Mouse (Mus musculus) kidney, embryonic 16.5 days (tissue): Measurements from ENCODE around the gene B3glct. TPM values are rescaled to one million over a fixed set of nuclear protein-coding genes. Genes with fewer than 3 reads are reported as not detected.

Experiments
- ATAC-seq: fragments of 200-750 bp; cut with Nextera tagmentation; 2 replicates; pipeline ENCODE4 v1.8.0; 2017; ENCODE audit warnings: moderate TSS enrichment; ENCODE audit not compliant: low FRiP score, low TSS enrichment
- H3K27ac ChIP-seq: fragments of 300-500 bp; sonication (generic); 2 replicates; pipeline ENCODE4 v1.5.1; 2014; ENCODE audit warnings: low read length
- H3K27me3 ChIP-seq: fragments of 300-500 bp; sonication (generic); 2 replicates; pipeline ENCODE4 v1.6.1; 2014; ENCODE audit warnings: low read length, control low read depth, mixed read lengths; ENCODE audit not compliant: insufficient read depth
- H3K36me3 ChIP-seq: fragments of 300-500 bp; sonication (generic); 2 replicates; pipeline ENCODE4 v1.6.1; 2014; ENCODE audit warnings: low read length, control low read depth, mixed read lengths; ENCODE audit not compliant: insufficient read depth
- H3K4me1 ChIP-seq: fragments of 300-500 bp; sonication (generic); 2 replicates; pipeline ENCODE4 v1.6.1; 2014; ENCODE audit warnings: low read length, control low read depth, mixed read lengths; ENCODE audit not compliant: insufficient read depth
- H3K4me2 ChIP-seq: fragments of 300-500 bp; sonication (generic); replicated peaks from 2 replicates; pipeline ENCODE4 v1.6.1; 2014; ENCODE audit warnings: low read depth, low read length
- H3K4me3 ChIP-seq: fragments of 300-500 bp; sonication (generic); 2 replicates; pipeline ENCODE4 v1.5.1; 2014; ENCODE audit warnings: mild to moderate bottlenecking, low read length
- H3K9ac ChIP-seq: fragments of 300-500 bp; sonication (generic); replicated peaks from 2 replicates; pipeline ENCODE4 v1.6.1; 2014; ENCODE audit warnings: low read length
- H3K9me3 ChIP-seq: fragments of 300-500 bp; sonication (generic); 2 replicates; pipeline ENCODE4 v1.6.1; 2016; ENCODE audit warnings: low read length, control low read depth
- WGBS: fragments of 180-500 bp; shearing (Covaris S2); extraction: QIAGEN DNeasy Blood & Tissue Kit; methylation state at CpG from one replicate; pipeline ENCODE4 v1.1.7; 2014; 5-methylcytosine and 5-hydroxymethylcytosine counted together
- polyA plus RNA-seq: library from polyadenylated mRNA; unstranded; fragments of >200 nt; fragmentation: Nextera tagmentation; extraction: Ambion mirVana; gene quantifications from 2 replicates; pipeline ENCODE4 v1.2.1, GENCODE M21; 2015

Gene B3glct
- polyA plus RNA-seq, 1 experiment from 2014 or later = 17.4 TPM

DNA sequence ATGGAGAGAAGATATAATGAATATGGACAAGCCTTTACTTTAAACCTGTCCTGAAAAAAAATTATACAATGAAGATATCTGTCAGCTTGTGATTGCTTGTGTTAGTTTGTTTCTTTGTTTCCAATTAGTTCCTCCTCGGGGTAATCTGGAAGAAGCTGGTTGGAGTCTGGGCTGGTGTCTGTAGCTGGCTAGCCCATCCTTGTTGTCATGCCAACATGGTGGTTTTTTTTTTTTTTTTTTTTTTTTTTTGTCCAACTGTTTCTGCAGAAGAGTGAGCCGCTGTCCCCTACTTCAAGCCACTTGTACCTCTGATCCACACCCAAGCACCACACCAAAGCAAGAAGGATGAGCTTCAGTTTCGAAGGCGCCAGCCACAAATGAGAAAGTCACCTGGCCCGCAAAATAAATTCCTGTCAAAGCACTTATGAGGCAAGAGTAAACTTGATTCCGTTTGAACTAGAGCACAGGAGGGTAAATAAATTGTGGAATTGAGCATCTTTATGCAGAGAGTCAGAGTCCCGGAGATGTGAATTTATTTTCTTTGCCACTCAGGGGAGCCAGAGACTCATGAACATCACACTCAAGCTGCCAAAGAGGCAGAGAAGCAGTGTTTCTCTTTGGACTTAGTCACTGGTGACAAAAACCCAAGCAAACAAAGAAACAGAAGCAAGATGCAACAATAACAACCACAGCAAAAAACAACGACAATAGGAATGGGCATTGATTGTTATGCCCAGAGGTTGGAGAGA, 30.5 kb upstream of the B3glct start:
- 60% methylated on average over 8 of the region's 8 CpGs for WGBS
- Histone ChIP-seq H3K4me3 (no peak overlapping the region), H3K9ac (no peak overlapping the region), H3K9me3 (no peaks in the 10 kb centered on the region), H3K4me1 (no peaks in the 10 kb centered on the region), H3K36me3 (no peaks in the 10 kb centered on the region), H3K4me2 (no peak overlapping the region), H3K27me3 (no peaks in the 10 kb centered on the region), H3K27ac (no peak overlapping the region)
- no peak for ATAC-seq

DNA sequence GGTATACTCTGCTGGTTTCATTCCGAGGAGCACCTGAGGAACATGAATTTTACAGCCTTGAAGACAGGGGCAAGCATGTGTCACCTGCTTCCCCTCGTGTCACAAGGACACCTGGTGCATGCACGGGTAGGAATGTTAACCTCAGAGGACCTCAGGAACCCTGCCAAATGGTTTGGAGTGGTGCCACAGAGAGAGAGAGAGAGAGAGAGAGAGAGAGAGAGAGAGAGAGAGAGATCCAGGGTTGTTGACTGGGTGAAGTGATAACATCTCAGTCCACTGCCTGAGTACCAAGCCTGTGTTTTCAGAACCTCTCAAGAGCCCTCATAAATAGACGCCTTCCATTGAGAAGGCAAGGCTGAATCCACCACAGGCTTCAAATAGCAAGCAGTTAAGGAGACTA, 29.8 kb upstream of the B3glct start:
- no peaks in the 10 kb centered on the region for H3K36me3 ChIP-seq
- no peak overlapping the region for H3K27ac ChIP-seq
- H3K9ac ChIP-seq = no peak overlapping the region
- no peak overlapping the region for H3K4me3 ChIP-seq
- ATAC-seq = no peak
- 39% methylated on average over 4 of the region's 4 CpGs for WGBS
- H3K9me3 ChIP-seq = no peaks in the 10 kb centered on the region
- H3K4me1 ChIP-seq = no peaks in the 10 kb centered on the region
- H3K27me3 ChIP-seq = no peaks in the 10 kb centered on the region
- no peak overlapping the region for H3K4me2 ChIP-seq

DNA sequence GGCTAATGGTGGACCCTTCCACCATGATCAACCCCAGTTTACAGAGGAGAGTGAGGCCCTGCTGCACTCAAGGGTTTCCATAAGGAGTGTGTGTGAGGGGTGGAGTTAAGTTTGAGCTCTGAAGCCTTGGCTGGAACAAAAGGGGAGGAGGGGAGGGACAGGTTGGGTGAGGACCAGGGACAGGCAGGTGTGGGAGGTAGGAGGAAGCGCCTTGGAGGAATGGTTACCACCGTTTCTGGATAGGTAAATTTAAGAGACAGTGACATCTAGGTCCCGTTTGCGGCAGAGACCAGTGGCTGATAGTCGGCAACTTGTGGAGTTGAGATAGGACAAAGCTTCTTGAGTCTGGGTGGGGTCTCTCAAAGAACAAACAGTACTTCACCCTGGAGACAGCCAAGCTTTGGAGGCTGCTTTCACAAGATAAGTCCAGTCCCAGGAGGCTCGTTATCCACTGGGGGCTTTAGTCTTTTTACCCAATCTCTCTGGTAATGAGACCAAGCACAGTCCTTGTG, 29.1 kb upstream of the B3glct start:
- H3K27me3 ChIP-seq = no peaks in the 10 kb centered on the region
- H3K4me3 ChIP-seq = no peak overlapping the region
- WGBS = 77% methylated on average over 6 of the region's 6 CpGs
- H3K9me3 ChIP-seq = no peaks in the 10 kb centered on the region
- no peak overlapping the region for H3K9ac ChIP-seq
- no peak for ATAC-seq
- no peaks in the 10 kb centered on the region for H3K36me3 ChIP-seq
- no peak overlapping the region for H3K4me2 ChIP-seq
- H3K4me1 ChIP-seq = no peaks in the 10 kb centered on the region
- H3K27ac ChIP-seq = no peak overlapping the region

DNA sequence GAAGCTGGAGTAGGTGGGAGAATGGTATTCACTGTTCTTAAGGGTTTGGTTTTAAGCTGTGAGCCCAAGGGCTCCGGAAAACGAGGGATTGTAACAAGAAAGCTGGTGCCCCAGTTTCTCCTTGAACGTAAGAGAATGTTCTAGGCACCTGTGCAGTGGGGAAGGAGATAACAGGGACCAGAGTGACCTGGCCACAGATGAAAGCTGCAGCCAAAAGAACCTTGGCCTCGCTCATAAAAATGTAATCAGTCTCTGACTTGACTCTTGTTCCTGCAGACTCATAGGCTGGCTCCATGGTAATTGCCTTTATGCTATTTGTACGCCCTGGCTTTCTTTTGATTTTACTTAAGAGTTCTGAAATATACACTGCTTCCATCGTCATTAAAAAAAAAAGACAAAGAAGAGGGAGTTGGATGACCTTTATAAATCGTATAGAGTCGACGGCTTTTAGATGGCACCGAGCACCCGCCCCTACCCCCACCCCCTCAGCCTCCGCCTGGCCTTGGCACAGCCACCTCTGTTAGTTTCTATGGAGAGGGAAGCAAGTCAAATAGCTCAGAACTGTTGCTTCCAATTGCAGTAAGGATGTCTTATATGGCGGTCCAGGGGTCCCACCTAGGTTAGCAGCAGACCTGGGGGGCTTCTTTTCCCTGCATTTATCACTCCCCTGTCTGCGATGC, 28.4 kb upstream of the B3glct start:
- no peak overlapping the region for H3K9ac ChIP-seq
- no peak overlapping the region for H3K4me2 ChIP-seq
- H3K27me3 ChIP-seq = no peaks in the 10 kb centered on the region
- no peaks in the 10 kb centered on the region for H3K9me3 ChIP-seq
- H3K4me3 ChIP-seq = no peak overlapping the region
- 78% methylated on average over 14 of the region's 14 CpGs for WGBS
- no peak for ATAC-seq
- no peak overlapping the region for H3K27ac ChIP-seq
- no peaks in the 10 kb centered on the region for H3K4me1 ChIP-seq
- H3K36me3 ChIP-seq = no peaks in the 10 kb centered on the region

DNA sequence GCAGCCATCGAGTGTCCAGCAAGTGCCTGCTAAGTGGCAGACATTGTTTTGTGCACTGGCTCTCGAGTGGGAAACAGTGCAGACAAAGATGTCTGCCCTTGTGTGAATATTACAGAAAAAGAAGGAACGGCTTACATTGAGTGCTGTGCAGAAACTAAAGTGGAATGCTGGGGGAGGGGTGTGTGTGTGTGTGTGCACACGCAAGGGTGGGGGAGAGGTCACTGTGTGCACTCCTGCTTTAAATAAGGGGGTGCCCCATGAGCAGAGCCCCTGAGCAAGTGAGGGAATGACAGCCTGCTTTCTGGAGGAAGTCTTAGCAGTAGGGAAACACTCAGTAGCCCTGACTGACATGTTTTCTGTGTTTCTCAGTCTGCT, 27.9 kb upstream of the B3glct start:
- no peak overlapping the region for H3K4me2 ChIP-seq
- H3K36me3 ChIP-seq = no peaks in the 10 kb centered on the region
- H3K4me1 ChIP-seq = no peaks in the 10 kb centered on the region
- 63% methylated on average over 4 of the region's 4 CpGs for WGBS
- H3K4me3 ChIP-seq = no peak overlapping the region
- H3K9me3 ChIP-seq = no peaks in the 10 kb centered on the region
- no peak overlapping the region for H3K27ac ChIP-seq
- no peaks in the 10 kb centered on the region for H3K27me3 ChIP-seq
- no peak for ATAC-seq
- no peak overlapping the region for H3K9ac ChIP-seq

DNA sequence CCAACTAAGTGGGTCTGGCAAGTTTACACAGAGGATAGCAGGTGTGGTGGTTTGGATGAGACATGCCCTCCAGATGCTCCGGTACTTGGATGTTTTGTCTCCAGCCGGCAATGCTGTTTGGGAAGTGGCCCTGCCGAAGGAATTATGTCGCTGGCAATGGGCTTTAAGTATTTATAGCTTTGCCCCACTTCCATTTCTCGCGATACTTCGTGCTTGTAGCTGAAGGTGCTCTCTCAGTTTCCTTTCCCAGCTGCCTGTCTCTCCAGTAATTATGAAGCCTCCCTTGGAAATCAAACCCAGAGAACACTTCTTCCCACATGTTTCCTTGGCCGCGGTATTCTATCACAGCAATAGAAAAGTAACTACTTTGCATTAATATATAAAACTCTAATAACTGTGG, 22.4 kb upstream of the B3glct start:
- no peak for ATAC-seq
- Histone ChIP-seq H3K36me3 (no peaks in the 10 kb centered on the region), H3K9ac (no peak overlapping the region), H3K27me3 (no peaks in the 10 kb centered on the region), H3K4me3 (no peak overlapping the region), H3K9me3 (no peaks in the 10 kb centered on the region), H3K27ac (no peak overlapping the region), H3K4me1 (no peaks in the 10 kb centered on the region), H3K4me2 (no peak overlapping the region)
- WGBS = 80% methylated on average over 9 of the region's 9 CpGs

DNA sequence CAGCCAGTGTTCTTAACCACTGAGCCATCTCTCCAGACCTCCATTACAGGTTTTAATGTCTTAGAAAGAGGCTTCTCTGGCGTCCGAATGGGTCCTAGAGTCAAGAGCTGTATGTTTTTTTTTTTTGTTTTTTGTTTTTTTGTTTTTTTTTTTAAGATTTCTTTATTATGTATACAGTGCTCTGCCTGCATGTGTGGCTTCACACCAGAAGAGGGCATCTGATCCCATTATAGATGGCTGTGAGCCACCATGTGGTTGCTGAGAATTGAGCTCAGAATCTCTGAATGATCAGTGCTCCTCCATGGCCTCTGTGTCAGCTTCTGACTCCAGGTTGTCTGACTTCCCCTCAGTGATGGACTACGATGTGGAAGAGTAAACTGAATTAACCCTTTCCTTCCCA, 20.0 kb upstream of the B3glct start:
- H3K9ac ChIP-seq = no peak overlapping the region
- no peak overlapping the region for H3K4me2 ChIP-seq
- no peaks in the 10 kb centered on the region for H3K4me1 ChIP-seq
- WGBS = 53% methylated on average over 3 of the region's 3 CpGs
- 0 out of 2 replicates have a peak, but pooled peaks cover 4% of the 10 kb centered on the region for H3K9me3 ChIP-seq
- H3K36me3 ChIP-seq = no peaks in the 10 kb centered on the region
- no peak for ATAC-seq
- no peak overlapping the region for H3K27ac ChIP-seq
- H3K27me3 ChIP-seq = no peaks in the 10 kb centered on the region
- no peak overlapping the region for H3K4me3 ChIP-seq

DNA sequence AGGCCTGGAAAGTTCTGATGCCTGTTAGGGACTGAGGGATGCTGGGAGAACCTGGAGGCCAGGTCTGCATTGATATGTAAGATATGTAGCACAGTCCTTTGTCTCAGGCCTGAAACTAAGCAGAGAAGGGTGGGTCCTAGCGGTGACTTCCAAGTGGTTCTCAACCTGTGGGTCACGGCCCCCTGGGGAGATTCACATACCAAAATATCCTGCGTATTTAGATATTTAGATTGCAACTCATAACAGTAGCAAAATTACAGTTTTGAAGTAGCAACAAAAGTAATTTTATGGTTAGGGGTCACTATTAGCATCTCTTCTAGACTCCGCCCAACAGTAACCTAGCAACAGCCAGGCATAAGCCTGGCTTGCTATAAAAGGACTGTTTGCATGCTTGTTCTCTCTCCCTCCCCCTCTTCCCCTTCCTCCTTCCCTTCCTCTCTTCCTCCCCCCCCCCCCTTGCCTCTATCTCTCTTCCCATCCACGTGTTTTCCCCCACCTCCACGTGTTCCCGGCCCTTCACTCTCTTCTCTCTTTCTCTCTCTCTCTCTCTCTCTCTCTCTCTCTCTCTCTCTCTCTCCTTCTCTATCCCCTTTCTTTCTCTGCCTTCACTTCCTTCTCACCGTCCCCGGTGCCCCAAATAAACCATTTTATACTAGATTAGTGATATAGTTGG, 19.2 kb upstream of the B3glct start:
- 72% methylated on average over 9 of the region's 9 CpGs for WGBS
- no peaks in the 10 kb centered on the region for H3K4me1 ChIP-seq

DNA sequence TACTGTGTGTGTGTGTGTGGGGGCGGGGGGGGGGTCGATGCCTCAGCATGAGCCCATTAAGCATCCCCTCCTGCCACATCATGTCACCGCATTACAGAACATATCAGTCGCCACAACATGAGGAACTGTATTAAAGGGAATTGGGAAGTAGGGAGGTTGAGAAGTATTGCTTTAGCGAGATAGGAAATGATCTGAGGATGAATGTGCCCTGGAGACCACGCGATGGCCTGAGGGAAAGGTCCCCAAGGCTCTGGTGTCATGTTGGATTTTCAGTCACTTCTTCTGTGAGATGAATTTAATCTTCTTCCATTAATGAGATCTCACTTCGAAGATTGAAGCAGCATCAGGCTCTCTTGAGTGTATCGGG, 18.6 kb upstream of the B3glct start:
- Histone ChIP-seq H3K36me3 (no peaks in the 10 kb centered on the region), H3K27ac (no peak overlapping the region), H3K4me3 (no peak overlapping the region), H3K4me1 (no peaks in the 10 kb centered on the region), H3K9ac (no peak overlapping the region), H3K4me2 (no peak overlapping the region), H3K9me3 (0 out of 2 replicates have a peak, but pooled peaks cover 4% of the 10 kb centered on the region), H3K27me3 (no peaks in the 10 kb centered on the region)
- no peak for ATAC-seq
- 64% methylated on average over 9 of the region's 9 CpGs for WGBS

More for the DNA sequence above, 19.2 kb upstream of the B3glct start:
- H3K27ac ChIP-seq = no peak overlapping the region
- no peaks in the 10 kb centered on the region for H3K36me3 ChIP-seq
- H3K4me3 ChIP-seq = no peak overlapping the region
- ATAC-seq = no peak
- no peaks in the 10 kb centered on the region for H3K27me3 ChIP-seq
- no peak overlapping the region for H3K4me2 ChIP-seq
- H3K9me3 ChIP-seq = 0 out of 2 replicates have a peak, but pooled peaks cover 4% of the 10 kb centered on the region
- no peak overlapping the region for H3K9ac ChIP-seq

DNA sequence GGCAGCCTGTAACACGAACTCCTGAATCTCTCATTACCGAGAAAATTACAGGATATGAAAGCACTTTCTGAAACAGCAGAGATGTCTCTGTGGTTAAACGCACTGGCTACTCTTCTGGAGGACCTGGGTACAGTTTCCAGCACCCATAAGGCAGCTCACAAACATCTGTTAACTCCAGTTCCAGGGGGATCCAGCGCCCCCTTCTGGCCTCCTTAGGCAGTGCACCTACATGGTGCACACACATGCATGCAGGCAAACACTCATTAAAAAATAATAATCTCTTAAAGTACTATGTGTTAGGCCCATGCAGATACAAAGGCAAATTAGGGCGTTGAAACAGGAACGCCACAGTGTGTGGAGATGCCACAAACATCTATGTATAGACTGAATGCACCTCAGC, 16.6 kb upstream of the B3glct start:
- Histone ChIP-seq H3K9ac (no peak overlapping the region), H3K9me3 (0 out of 2 replicates have a peak, but pooled peaks cover 4% of the 10 kb centered on the region), H3K27ac (no peak overlapping the region), H3K4me1 (no peaks in the 10 kb centered on the region), H3K36me3 (no peaks in the 10 kb centered on the region), H3K4me2 (no peak overlapping the region), H3K27me3 (no peaks in the 10 kb centered on the region), H3K4me3 (no peak overlapping the region)
- ATAC-seq = no peak
- 87% methylated on average over 6 of the region's 6 CpGs for WGBS
